Mouse (Mus musculus): ENCODE measurements around the gene Hist1h4h.

DNA sequence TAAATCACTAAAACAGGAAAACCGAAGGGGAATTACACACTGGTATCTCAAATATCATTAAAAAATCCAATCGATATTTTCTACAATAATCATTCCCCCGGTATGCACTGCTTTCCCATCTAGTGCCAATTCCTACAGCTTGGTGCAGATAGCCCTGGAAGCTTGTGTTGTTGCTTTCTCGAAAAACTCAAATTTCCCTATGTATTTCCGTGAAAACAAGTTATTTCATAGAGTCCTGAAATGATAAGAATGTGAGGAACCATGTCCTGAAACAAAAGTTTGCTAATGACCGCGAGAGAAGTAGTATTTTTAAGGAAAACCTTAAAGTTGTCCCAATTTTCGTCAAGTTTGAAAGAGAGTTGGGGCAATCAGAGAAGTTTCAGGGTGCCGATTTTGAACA, 23.5 kb downstream of the Hist1h4h start:
- TF ChIP-seq CTCF (IDR thresholded peaks at IDR 0.05; ENCODE audit: borderline replicate concordance, control insufficient read depth, extremely low read depth, insufficient read depth, low read length, poor library complexity) (no peak), POLR2A (IDR thresholded peaks at IDR 0.05; ENCODE audit: control insufficient read depth, extremely low read depth, insufficient read depth, low read length, poor library complexity) (no peak)
